Mouse (Mus musculus): ENCODE measurements around the gene Guca1a. TPM values are rescaled to one million over a fixed set of nuclear protein-coding genes. Genes with fewer than 3 reads are reported as not detected.

The Guca1a gene
- not detected for total RNA-seq (2023)

GRCm38 (mm10) chr17:47400451-47400850 is at the start of gene Guca1a:
Guca1a (minus strand) TSS chr17:47400584.

GRCm38 (mm10) chr17:47436907-47437547 is 36.6 kb upstream of the Guca1a start, which contains the start of gene 1700001C19Rik:
1700001C19Rik (minus strand) TSS chr17:47437376.

GRCm38 (mm10) chr17:47436156-47436906 is 35.9 kb upstream of the Guca1a start, which contains the start of gene AI661453:
AI661453 (plus strand) TSS chr17:47436615.

GRCm38 (mm10) chr17:47385145-47385544 is 15.2 kb downstream of the Guca1a start, which contains the start of gene Guca1b:
Guca1b (plus strand) TSS chr17:47385393.

GRCm38 (mm10) chr17:47368401-47369086 is 31.8 kb downstream of the Guca1a start, which contains the start of gene Mrps10:
Mrps10 (plus strand) TSS chr17:47368887.

Other genes starting within 250 kb of the Guca1a start
- gene Mrps10, start 31.7 kb downstream of the Guca1a start, total RNA-seq (2023): 22.1 TPM
- 3.9 TPM for gene Guca1b, start 15.2 kb downstream of the Guca1a start, total RNA-seq (2023)
- 0.09 TPM for gene AI661453, start 36.0 kb upstream of the Guca1a start, total RNA-seq (2023)
- not detected for gene 1700001C19Rik, start 36.8 kb upstream of the Guca1a start, total RNA-seq (2023)
- gene Taf8, start 101.7 kb upstream of the Guca1a start, total RNA-seq (2023): 74.6 TPM
- 358 TPM for gene Ccnd3, start 104.5 kb upstream of the Guca1a start, total RNA-seq (2023)
- 15.1 TPM for gene Bysl, start 210.9 kb upstream of the Guca1a start, total RNA-seq (2023)
- gene Med20, start 211.0 kb upstream of the Guca1a start, total RNA-seq (2023): 59.9 TPM
- gene Gm20517, start 211.0 kb upstream of the Guca1a start, total RNA-seq (2023): 2.7 TPM
- gene Usp49, start 230.1 kb upstream of the Guca1a start, total RNA-seq (2023): 5.6 TPM